Mouse (Mus musculus): ENCODE data around the gene Il17rc.
A peak's percentile ranks its signal among the peaks of the same experiment; 100 is the strongest.

The Il17rc gene

GRCm38 (mm10) chr6:113455007-113455406 is 16.2 kb upstream of the Il17rc start:
- DNase-seq (ENCODE audit: low spot score) = no peak

DNA sequence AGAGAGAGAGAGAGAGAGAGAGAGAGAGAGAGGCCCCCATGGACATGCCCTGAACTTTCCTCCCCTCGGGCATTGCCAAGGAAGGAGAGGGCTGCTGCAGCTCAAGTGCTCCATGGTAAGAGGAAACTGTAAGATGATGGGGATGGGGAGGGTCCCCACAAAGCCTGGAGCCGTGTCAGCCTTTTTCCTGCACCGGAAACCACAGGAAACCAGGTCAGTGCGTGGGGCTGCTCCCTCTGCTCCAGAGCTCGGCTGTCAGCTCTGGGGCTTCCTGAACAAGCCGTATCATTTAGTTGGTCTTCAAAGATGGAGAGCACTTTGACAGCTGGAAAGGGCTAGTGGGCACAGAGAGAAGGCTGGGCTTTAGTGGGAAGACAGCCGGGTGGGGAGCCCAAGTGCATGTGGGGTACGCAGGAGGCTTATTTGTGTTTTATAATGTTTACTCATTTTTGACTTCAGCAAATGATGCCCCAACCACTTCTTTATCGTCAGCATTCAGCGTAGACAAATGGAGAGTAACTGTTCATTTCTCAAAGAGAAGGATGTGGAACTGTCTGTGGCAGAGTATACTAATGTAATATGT is 13.2 kb upstream of the Il17rc start, which contains the start of gene Il17re:
Gene Il17re, plus strand, starts transcription at position 533 of the 583 bp plus-strand sequence.
- DNase-seq (ENCODE audit: low spot score) = no peak

DNA sequence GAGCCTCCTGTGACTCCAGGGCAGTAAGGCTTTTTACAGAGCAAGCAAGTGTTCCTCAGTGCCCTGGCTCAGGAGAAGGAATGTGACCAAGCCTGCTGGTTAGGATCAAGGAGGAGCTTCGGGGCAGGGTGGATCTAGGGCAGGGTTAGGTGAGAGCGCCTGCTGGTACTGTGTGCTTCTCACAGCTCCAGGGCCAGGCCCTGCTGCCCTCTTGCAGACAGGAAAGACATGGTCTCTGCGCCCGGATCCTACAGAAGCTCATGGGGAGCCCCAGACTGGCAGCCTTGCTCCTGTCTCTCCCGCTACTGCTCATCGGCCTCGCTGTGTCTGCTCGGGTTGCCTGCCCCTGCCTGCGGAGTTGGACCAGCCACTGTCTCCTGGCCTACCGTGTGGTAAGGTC is 12.6 kb upstream of the Il17rc start:
- DNase-seq (ENCODE audit: low spot score) = no peak

- no peak for DNase-seq (ENCODE audit: low spot score)
These were observed 7.2 kb upstream of the Il17rc start for GRCm38 (mm10) chr6:113464040-113464439.

DNA sequence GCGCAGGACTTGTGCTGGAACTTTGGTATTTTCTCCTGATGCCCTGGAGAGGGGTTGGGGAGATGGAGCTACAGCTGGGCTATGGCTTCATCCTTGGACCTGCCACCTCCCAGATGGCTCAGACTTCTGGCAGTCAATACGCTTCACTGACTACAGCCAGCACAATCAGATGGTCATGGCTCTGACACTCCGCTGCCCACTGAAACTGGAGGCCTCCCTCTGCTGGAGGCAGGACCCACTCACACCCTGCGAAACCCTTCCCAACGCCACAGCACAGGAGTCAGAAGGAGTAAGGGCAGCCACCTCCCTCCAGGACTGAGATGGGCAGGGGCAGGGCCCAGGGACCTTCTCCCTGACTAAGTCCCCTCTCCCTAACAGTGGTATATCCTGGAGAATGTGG is 5.6 kb upstream of the Il17rc start:
- no peak for DNase-seq (ENCODE audit: low spot score)

DNA sequence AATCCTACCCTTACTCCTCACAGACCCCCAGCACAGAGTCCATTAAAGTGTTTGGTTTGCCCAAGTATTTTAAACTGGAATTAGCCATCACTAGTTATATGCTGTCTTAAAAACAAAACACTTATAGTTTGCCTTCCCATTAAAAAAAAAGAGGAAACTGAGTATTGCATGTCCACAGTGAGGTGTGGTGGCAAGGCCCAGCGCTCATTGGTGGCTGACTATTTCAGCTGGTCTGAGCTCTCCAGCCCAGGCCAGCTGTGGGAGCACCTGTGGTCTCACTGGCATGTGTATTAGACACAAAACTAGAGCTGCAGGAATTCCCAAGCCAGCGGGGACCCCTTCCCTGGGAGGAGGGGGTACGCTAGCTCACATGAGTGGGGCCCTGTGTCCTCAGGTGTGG is 2.7 kb upstream of the Il17rc start:
- DNase-seq (ENCODE audit: low spot score) = no peak

- peak; percentile 70 for DNase-seq (ENCODE audit: low spot score)
These were observed 2.2 kb upstream of the Il17rc start for GRCm38 (mm10) chr6:113469021-113469420.

DNA sequence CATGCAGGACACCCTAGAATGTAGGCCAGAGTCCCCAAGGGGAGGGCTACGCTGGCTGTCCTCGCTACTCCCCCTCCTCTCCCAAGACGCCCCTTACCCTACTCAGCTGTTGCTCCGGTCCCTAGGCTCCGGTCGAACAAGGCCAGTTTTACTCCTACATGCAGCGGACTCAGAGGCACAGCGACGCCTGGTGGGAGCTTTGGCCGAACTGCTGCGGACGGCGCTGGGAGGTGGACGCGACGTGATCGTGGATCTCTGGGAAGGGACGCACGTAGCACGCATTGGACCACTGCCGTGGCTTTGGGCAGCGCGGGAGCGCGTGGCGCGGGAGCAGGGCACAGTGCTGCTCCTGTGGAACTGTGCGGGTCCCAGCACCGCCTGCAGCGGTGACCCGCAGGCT is 1.8 kb upstream of the Il17rc start:
- DNase-seq (ENCODE audit: low spot score) = peak; percentile 72

DNA sequence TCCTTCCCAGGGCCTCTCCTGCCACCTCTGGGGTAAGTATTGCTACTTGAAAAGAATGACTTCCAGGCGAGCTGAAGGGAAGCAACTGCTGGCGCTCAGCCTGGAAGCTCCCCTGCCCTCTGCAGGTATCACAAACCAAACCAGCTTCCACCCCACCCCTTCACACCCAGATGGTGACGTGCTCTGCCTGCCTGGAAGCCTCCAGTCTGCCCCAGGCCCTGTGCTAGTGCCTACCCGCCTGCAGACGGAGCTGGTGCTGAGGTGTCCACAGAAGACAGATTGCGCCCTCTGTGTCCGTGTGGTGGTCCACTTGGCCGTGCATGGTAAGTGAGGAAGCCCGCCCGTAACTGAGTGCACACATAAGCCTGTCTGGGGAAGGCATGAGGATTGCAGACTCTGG is 834 bp downstream of the Il17rc start:
- DNase-seq (ENCODE audit: low spot score) = no peak

GRCm38 (mm10) chr6:113473246-113473645 is 2.0 kb downstream of the Il17rc start:
- no peak for DNase-seq (ENCODE audit: low spot score)

DNA sequence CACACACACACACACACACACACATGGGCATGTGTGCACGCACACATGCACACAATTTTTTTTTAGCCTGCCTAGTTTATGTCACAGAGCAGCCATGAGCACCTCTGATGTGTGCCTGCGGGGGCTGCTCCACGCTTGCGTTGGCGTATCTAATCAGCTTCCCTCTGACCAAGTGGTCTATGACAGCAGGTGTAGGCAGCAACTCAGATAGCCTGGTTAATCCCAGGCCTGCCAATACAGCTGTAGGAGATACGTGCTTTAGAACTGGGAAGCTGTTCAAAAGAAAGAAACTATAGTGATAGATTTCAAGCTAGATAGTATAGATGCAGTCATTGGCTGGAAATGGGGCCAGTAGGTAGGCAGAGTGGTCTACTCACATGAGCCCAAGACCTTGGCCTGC is 2.5 kb downstream of the Il17rc start:
- DNase-seq (ENCODE audit: low spot score) = no peak

DNA sequence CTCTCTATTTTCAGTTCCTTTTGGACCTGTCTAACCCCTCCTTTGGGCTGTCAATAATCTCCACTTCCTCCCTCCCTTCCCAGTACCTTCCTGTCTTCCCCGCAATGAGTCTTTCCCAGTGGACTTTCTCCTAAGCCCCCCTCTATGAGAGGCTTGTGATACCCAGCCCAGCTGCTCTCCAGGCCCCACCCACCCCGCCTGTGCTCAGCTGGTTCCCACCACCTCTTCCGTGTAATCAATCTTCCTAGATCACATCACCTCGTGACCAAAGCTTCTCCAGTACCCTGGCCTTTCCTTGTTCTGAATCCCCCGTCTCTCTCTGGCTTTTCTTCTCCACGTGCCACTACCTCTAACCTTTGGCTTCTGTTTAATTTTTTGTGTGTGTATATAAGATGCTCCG is 6.1 kb downstream of the Il17rc start:
- no peak for DNase-seq (ENCODE audit: low spot score)

- DNase-seq (ENCODE audit: low spot score) = no peak
These were observed 7.7 kb downstream of the Il17rc start for GRCm38 (mm10) chr6:113478906-113479305.

DNA sequence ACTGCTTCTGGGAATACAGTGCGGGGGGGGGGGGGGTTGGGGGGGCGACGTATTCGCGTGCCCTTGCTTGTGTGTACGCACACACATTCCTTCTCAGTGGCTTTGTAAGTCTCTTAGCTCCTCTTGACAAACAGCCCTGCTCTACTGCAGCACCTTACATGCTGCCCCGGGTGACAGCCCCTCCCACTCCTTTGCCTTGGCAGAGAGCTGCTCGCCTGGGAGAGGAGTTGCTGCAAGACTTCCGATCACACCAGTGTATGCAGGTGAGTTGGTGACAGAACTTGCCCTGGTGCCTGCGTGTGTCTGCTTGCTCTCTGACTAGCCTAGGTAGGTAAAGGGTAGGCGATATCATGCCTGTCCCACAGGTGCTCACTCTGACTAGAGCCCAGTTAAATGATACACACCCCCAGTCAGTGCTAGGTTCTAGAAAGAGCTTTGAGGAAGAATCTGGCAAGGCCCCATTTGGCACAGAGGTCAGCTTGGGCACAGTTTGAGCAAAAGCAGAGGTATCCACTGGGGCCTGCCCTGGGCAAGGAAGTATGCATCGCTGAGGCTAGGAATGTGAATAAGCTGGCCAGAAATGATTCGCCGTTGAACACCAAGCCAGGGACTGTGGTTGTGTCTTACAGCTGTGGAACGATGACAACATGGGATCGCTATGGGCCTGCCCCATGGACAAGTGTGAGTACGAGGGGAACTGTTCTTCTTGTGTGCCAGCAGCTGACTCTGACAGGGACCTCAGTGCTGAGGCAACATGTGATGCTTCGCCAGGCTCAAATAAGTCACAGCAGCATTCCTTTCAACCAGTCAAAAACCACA is 9.5 kb downstream of the Il17rc start:
- DNase-seq (ENCODE audit: low spot score) = no peak

DNA sequence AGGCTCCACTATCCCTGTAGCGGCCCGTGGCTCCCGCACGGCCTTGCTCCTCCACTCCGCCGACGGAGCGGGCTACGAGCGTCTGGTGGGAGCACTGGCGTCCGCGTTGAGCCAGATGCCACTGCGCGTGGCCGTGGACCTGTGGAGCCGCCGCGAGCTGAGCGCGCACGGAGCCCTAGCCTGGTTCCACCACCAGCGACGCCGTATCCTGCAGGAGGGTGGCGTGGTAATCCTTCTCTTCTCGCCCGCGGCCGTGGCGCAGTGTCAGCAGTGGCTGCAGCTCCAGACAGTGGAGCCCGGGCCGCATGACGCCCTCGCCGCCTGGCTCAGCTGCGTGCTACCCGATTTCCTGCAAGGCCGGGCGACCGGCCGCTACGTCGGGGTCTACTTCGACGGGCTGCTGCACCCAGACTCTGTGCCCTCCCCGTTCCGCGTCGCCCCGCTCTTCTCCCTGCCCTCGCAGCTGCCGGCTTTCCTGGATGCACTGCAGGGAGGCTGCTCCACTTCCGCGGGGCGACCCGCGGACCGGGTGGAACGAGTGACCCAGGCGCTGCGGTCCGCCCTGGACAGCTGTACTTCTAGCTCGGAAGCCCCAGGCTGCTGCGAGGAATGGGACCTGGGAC is 11.4 kb downstream of the Il17rc start:
- no peak for DNase-seq (ENCODE audit: low spot score)

DNA sequence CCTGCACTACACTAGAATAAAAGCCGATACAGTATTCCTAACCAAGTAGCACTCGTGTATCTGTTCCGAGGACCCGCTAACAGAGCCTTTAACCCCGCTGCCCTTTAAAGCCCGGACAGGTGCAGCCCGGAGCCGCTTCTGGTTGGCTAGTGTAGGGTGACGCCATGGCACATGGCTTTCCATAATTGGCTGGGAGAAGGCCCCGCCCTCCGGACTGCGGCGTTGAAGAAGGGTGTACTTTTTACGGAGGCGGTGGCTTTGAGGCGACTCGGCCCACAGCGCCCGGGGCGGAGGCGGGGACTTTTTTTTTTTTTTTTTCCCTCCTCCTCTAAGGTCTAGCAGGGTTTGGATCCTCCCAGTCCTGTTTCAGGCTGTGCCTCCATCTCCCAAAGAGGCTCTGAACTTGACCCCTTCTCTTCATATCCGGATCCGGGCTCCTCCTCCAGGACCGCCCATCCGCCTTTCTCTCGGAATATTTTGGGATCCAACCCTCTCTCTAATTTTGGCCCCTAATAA is 11.9 kb downstream of the Il17rc start, which contains the start of gene Creld1:
Gene Creld1, plus strand, starts transcription at position 198 of the 516 bp plus-strand sequence.
- DNase-seq (ENCODE audit: low spot score) = peak; percentile 79

GRCm38 (mm10) chr6:113483729-113484128 is 12.5 kb downstream of the Il17rc start:
- DNase-seq (ENCODE audit: low spot score) = no peak

GRCm38 (mm10) chr6:113487125-113487576 is 15.9 kb downstream of the Il17rc start:
- DNase-seq (ENCODE audit: low spot score) = no peak

- DNase-seq (ENCODE audit: low spot score) = no peak
These were observed 18.2 kb downstream of the Il17rc start for GRCm38 (mm10) chr6:113489410-113489809.

DNA sequence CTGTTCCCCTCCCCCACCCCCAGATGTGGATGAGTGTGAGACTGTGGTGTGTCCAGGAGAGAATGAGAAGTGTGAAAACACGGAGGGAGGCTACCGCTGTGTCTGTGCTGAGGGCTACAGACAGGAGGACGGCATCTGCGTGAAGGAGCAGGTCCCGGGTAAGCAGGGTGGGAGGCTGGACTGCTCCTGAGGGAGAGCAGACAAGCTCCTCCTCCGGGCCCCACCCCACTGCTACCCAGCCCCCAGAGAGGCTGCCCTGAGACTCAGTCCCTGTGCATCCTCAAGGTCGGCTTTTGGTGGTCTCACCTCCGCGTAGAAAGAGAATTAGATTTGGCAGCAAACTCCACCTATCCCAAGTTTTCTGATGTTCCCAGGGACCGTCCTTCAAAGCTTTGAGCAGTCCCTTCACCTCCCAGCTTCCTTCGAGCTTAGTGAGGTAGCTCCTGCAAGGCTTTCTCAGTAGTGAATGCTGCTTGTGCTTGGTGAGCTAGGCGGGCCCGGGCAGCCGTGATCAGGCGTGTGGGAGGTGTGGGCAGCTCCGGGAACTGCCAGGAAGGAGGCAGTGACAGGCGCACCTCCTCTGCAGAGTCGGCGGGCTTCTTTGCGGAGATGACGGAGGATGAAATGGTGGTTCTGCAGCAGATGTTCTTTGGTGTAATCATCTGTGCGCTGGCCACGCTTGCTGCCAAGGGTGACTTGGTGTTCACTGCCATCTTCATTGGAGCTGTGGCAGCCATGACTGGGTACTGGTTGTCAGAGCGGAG is 21.1 kb downstream of the Il17rc start:
- no peak for DNase-seq (ENCODE audit: low spot score)

GRCm38 (mm10) chr6:113494258-113494788 is 23.1 kb downstream of the Il17rc start:
- peak; percentile 77 for DNase-seq (ENCODE audit: low spot score)

Data from ovary, postnatal 14 days (tissue).